Mouse (Mus musculus): ENCODE results near the gene Umps. TPM values are rescaled to one million over a fixed set of nuclear protein-coding genes. Genes with fewer than 3 reads are reported as not detected.

Umps gene
- polyA plus RNA-seq, 1 experiment: 6.1 TPM

DNA sequence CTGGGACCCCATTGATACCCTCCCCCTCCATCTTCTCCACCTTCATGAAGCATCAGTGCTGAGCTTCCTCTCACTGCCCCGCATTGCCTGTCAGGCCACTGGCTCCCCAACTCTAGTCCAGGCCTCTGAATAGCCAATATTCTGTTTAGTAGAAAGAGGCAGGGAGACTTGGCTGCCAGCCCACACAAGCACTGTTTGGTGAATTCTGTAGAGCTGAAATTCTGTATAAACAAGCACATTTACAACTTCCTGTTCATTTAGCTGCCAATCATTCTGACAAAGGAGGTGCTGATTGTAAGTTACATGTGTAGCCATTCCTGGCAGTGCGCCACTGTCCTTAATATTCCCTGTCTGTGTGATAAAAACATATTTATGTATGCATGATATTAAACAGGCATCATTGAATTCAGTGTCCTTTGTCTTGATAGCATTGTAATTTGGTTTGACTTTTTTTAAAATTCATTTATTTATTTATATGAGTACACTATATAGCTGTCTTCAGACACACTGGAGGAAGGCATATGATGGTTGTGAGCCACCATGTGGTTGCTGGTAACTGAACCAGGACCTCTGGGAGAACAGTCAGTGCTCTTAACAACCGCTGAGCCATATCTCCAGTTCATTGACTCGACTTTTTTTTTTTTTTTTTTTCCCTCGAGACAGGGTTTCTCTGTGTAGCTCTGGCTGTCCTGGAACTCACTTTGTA lies 32.0 kb downstream of the Umps start:
- no peak for DNase-seq (ENCODE audit: low read depth in 1 of 2, low spot score in 2 of 2)
- 34% methylated on average over 5 of the region's 5 CpGs for WGBS
- H3K36me3 ChIP-seq (ENCODE audit: control insufficient read depth, insufficient read depth, low read length): no peaks in the 10 kb centered on the region
- H3K4me1 ChIP-seq (ENCODE audit: control insufficient read depth, insufficient read depth, insufficient read length): no peaks in the 10 kb centered on the region
- TF ChIP-seq CTCF (IDR thresholded peaks at IDR 0.05; ENCODE audit: extremely low read depth, insufficient read depth, insufficient read length, insufficient replicate concordance): no peak
- no peak for TF ChIP-seq POLR2A (IDR thresholded peaks at IDR 0.05; ENCODE audit: low read depth, low read length)
- H3K27ac ChIP-seq (ENCODE audit: insufficient read depth, low read length): peak overlapping the region; percentile 4; the same call in 1 of the 2 replicates
- H3K27me3 ChIP-seq (ENCODE audit: control insufficient read depth, insufficient read depth, low read length): no peaks in the 10 kb centered on the region
- H3K4me3 ChIP-seq (ENCODE audit: extremely low read depth, insufficient read depth, insufficient read length): no peak overlapping the region

DNA sequence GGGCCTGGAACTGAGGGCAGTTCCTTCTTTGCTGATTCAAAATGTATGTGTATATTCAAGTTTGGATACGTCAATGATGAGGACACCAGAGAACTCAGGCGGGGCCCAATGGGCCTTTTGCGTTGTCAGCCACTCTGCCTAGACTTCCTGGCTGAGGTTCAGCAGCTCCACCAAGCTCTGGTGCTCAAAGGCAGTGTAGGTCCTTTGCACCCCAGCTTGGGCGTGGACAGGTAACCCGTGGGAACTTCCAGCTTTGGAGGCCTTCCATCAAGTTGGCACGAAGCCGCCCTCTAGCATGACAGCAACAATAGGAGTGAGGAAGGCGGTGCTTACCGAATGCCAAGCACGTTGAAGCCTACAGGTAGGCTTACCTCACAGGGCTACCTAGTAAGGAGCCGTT lies 33.4 kb downstream of the Umps start:
- Histone ChIP-seq H3K4me3 (ENCODE audit: extremely low read depth, insufficient read depth, insufficient read length) (no peak overlapping the region), H3K36me3 (ENCODE audit: control insufficient read depth, insufficient read depth, low read length) (no peaks in the 10 kb centered on the region), H3K27me3 (ENCODE audit: control insufficient read depth, insufficient read depth, low read length) (no peaks in the 10 kb centered on the region), H3K4me1 (ENCODE audit: control insufficient read depth, insufficient read depth, insufficient read length) (no peaks in the 10 kb centered on the region), H3K27ac (ENCODE audit: insufficient read depth, low read length) (no peak overlapping the region)
- no peak for DNase-seq (ENCODE audit: low read depth in 1 of 2, low spot score in 2 of 2)
- TF ChIP-seq POLR2A (IDR thresholded peaks at IDR 0.05; ENCODE audit: low read depth, low read length) (no peak), CTCF (IDR thresholded peaks at IDR 0.05; ENCODE audit: extremely low read depth, insufficient read depth, insufficient read length, insufficient replicate concordance) (no peak)
- WGBS: 87% methylated on average over 11 of the region's 11 CpGs

DNA sequence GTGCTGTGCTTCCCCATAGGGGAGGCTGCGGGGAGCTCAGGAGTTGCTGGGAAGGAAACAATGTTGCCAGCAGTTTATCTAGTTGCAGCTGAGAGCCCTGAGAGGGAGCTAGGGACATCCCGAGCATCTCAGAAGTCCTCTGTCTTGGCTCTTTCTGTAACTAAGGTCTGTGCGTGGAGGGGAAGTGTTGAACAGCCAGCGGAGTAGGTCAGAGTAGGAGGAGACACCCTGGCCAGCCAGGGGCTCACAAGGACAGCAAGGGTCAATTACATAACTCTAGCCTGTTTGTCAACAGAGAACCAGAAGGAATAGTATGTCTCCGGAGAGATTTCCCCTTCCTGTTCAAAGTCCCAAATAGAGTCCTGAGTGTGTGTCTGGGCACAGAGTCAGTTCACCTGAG lies 34.7 kb downstream of the Umps start:
- H3K27ac ChIP-seq (ENCODE audit: insufficient read depth, low read length): peak overlapping the region; percentile 28; the same call in 1 of the 2 replicates
- no peaks in the 10 kb centered on the region for H3K27me3 ChIP-seq (ENCODE audit: control insufficient read depth, insufficient read depth, low read length)
- no peaks in the 10 kb centered on the region for H3K4me1 ChIP-seq (ENCODE audit: control insufficient read depth, insufficient read depth, insufficient read length)
- no peak for TF ChIP-seq POLR2A (IDR thresholded peaks at IDR 0.05; ENCODE audit: low read depth, low read length)
- no peak for TF ChIP-seq CTCF (IDR thresholded peaks at IDR 0.05; ENCODE audit: extremely low read depth, insufficient read depth, insufficient read length, insufficient replicate concordance)
- DNase-seq (ENCODE audit: low read depth in 1 of 2, low spot score in 2 of 2): no peak
- H3K4me3 ChIP-seq (ENCODE audit: extremely low read depth, insufficient read depth, insufficient read length): no peak overlapping the region
- no peaks in the 10 kb centered on the region for H3K36me3 ChIP-seq (ENCODE audit: control insufficient read depth, insufficient read depth, low read length)
- 63% methylated on average over 5 of the region's 5 CpGs for WGBS

DNA sequence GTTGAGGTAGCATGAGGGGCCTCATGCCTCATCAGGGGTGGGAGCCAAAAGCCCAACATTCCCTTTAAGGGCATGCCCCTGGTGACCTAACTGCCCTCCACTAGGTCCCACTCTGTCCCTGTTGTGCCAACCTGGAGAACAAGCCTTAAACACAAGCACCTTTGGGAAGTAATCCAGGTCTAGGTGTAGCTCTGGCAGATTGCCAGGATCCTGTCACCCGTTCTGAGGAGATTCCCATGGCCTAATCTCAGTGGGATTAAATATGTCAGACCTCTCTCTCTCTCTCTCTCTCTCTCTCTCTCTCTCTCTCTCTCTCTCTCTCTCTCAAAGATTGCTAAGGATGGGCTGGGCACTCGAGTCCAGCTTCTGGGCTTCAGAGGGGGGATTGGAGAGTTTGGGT lies 35.2 kb downstream of the Umps start:
- Histone ChIP-seq H3K27me3 (ENCODE audit: control insufficient read depth, insufficient read depth, low read length) (no peaks in the 10 kb centered on the region), H3K36me3 (ENCODE audit: control insufficient read depth, insufficient read depth, low read length) (no peaks in the 10 kb centered on the region), H3K4me3 (ENCODE audit: extremely low read depth, insufficient read depth, insufficient read length) (no peak overlapping the region), H3K4me1 (ENCODE audit: control insufficient read depth, insufficient read depth, insufficient read length) (no peaks in the 10 kb centered on the region), H3K27ac (ENCODE audit: insufficient read depth, low read length) (no peak overlapping the region)
- TF ChIP-seq POLR2A (IDR thresholded peaks at IDR 0.05; ENCODE audit: low read depth, low read length): no peak
- no peak for TF ChIP-seq CTCF (IDR thresholded peaks at IDR 0.05; ENCODE audit: extremely low read depth, insufficient read depth, insufficient read length, insufficient replicate concordance)
- no peak for DNase-seq (ENCODE audit: low read depth in 1 of 2, low spot score in 2 of 2)
- 77% methylated on average over 2 of the region's 2 CpGs for WGBS

DNA sequence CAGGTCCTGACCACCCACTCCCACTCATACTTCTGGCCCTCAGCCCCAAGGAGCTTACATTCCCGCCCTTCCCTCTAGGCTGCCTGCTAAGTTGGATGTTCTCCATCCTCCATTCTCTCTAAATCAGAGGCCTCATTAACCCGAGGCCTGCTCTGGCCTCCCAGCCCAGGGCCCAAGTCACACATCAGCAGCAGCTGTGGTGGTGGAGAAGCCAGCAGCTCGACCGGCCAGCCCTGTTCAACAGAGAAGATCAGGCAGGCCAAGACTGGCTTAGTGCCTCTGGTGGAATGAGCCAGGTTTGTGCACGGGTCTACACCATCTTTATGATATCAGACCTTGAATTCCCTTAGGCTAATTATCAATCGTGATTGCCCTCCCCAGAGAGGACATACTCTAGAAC lies 36.1 kb downstream of the Umps start:
- WGBS: 84% methylated on average over 6 of the region's 6 CpGs
- no peaks in the 10 kb centered on the region for H3K36me3 ChIP-seq (ENCODE audit: control insufficient read depth, insufficient read depth, low read length)
- H3K27me3 ChIP-seq (ENCODE audit: control insufficient read depth, insufficient read depth, low read length): no peaks in the 10 kb centered on the region

DNA sequence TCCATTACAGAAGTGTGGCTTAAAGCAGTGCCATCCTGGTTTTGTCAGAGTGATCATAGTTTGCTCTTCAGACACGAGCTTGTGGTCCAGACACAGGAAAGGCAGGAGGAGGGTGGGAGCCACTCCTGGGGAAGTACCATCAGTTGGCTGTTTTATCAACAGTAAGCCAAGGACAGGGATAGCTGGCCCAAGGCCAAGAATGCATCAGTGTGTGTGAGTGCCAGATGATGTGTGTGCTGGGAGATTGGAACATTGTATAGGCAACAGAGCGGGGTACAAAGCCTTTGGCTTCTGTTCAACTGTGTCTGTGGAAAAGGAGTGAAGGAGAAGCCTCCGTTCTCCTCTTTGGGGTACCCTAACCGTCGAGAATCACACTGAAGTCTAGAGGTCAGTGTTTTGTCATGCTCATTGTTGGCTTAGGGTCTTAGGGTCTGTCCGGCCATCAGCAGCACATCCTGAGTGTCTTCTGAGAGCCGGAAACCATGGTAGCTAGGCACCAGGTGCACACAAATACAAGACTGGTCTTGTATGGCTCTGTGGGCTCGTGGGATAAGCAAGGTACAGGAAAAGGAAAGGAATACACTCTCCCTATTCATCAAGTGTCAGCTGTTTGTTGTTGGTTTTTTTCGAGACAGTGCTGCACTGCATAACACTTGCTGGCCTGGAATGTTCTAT lies 37.9 kb downstream of the Umps start:
- DNase-seq (ENCODE audit: low read depth in 1 of 2, low spot score in 2 of 2): no peak
- H3K4me1 ChIP-seq (ENCODE audit: control insufficient read depth, insufficient read depth, insufficient read length): no peaks in the 10 kb centered on the region
- 75% methylated on average over 9 of the region's 9 CpGs for whole genome bisulfite sequencing
- no peaks in the 10 kb centered on the region for H3K36me3 ChIP-seq (ENCODE audit: control insufficient read depth, insufficient read depth, low read length)
- no peaks in the 10 kb centered on the region for H3K27me3 ChIP-seq (ENCODE audit: control insufficient read depth, insufficient read depth, low read length)
- TF ChIP-seq POLR2A (IDR thresholded peaks at IDR 0.05; ENCODE audit: low read depth, low read length) (no peak), CTCF (IDR thresholded peaks at IDR 0.05; ENCODE audit: extremely low read depth, insufficient read depth, insufficient read length, insufficient replicate concordance) (no peak)
- no peak overlapping the region for H3K4me3 ChIP-seq (ENCODE audit: extremely low read depth, insufficient read depth, insufficient read length)
- H3K27ac ChIP-seq (ENCODE audit: insufficient read depth, low read length): no peak overlapping the region

More for the DNA sequence above, 36.1 kb downstream of the Umps start:
- Histone ChIP-seq H3K4me3 (ENCODE audit: extremely low read depth, insufficient read depth, insufficient read length) (no peak overlapping the region), H3K4me1 (ENCODE audit: control insufficient read depth, insufficient read depth, insufficient read length) (no peaks in the 10 kb centered on the region), H3K27ac (ENCODE audit: insufficient read depth, low read length) (no peak overlapping the region)
- DNase-seq (ENCODE audit: low read depth in 1 of 2, low spot score in 2 of 2): no peak
- TF ChIP-seq CTCF (IDR thresholded peaks at IDR 0.05; ENCODE audit: extremely low read depth, insufficient read depth, insufficient read length, insufficient replicate concordance): no peak
- no peak for TF ChIP-seq POLR2A (IDR thresholded peaks at IDR 0.05; ENCODE audit: low read depth, low read length)

Data from spleen, adult 2 months (tissue).